Mouse (Mus musculus) thymus, adult 2 months (tissue): ENCODE data around the gene Mrps10. TPM values are rescaled to one million over a fixed set of nuclear protein-coding genes. Genes with fewer than 3 reads are reported as not detected.
"Not testable (repeated sequence)": the region's sequence is repeated elsewhere in the genome, so short reads cannot be mapped to it uniquely, and the experiment has no call there.

ENCODE experiments used
- DNase-seq: peaks from one replicate; pipeline ENCODE4 v3.0.0; 2021
- H3K27ac ChIP-seq: fragments of 200-500 bp; 2 replicates; pipeline ENCODE4 v1.5.1; 2012; ENCODE audit warnings: low read length, control low read depth; ENCODE audit not compliant: control insufficient read depth, insufficient read depth
- H3K27me3 ChIP-seq: fragments of 200-500 bp; 2 replicates; pipeline ENCODE4 v1.6.1; 2012; ENCODE audit warnings: mild to moderate bottlenecking, low read length, moderate library complexity, mixed read lengths; ENCODE audit not compliant: control insufficient read depth, insufficient read depth
- H3K36me3 ChIP-seq: fragments of 200-500 bp; 2 replicates; pipeline ENCODE4 v1.6.1; 2012; ENCODE audit warnings: mild to moderate bottlenecking, low read length, moderate library complexity; ENCODE audit not compliant: control insufficient read depth, insufficient read depth
- H3K4me1 ChIP-seq: fragments of 200-500 bp; replicated peaks from 2 replicates; pipeline ENCODE4 v1.6.1; 2012; ENCODE audit warnings: low read length; ENCODE audit not compliant: control insufficient read depth, insufficient read depth
- H3K4me3 ChIP-seq: fragments of 200-500 bp; 2 replicates; pipeline ENCODE4 v1.5.1; 2012; ENCODE audit warnings: mild to moderate bottlenecking, low read length, control low read depth, moderate library complexity; ENCODE audit not compliant: control insufficient read depth, insufficient read depth
- CTCF ChIP-seq: fragments of 200-500 bp; IDR thresholded peaks from 2 replicates; pipeline ENCODE4 v1.5.1; 2012; ENCODE audit warnings: mild to moderate bottlenecking, control low read depth, low read length, moderate library complexity, borderline replicate concordance; ENCODE audit not compliant: control insufficient read depth, poor library complexity, insufficient read depth; ENCODE audit errors: extremely low read depth
- POLR2A ChIP-seq: fragments of 200-500 bp; IDR thresholded peaks from 2 replicates; pipeline ENCODE4 v1.6.1; 2012; ENCODE audit warnings: mild to moderate bottlenecking, low read length, control low read depth, moderate library complexity; ENCODE audit not compliant: control insufficient read depth, poor library complexity, insufficient read depth; ENCODE audit errors: extremely low read depth
- WGBS: fragments of 180-500 bp; shearing (Covaris S2); methylation state at CpG from one replicate; pipeline ENCODE4 v1.1.7; 2018; 5-methylcytosine and 5-hydroxymethylcytosine counted together
- polyA plus RNA-seq: library from polyadenylated mRNA; depleted of rRNA; stranded (reverse); fragments of >200 nt; gene quantifications from 2 replicates; pipeline ENCODE4 v1.2.3, GENCODE M21; 2012

The Mrps10 gene
- polyA plus RNA-seq, 1 experiment = 21.9 TPM

DNA sequence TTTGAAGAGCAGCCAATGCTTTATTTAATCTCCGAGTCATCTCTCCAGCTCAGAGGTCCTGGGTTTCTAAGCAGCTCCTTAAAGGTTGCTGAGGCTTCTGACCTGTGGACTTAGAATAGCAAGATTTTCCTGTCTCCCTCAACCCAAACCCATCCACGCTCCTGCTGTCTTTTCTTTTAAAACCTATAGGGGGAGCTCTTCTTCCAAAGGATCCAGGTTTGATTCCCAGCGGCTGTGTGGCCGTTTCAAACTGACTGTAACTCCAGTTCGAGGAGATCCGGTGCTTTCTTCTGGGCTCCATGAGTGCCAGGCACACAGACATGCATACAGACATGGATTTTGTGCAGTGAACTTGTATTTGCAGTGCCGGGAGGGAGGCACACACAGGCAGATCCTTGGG, 40.7 kb upstream of the Mrps10 start:
- H3K4me3 ChIP-seq = no peak overlapping the region
- H3K27ac ChIP-seq = no peak overlapping the region
- TF ChIP-seq CTCF = peak; percentile 49; the same call in 1 of the 2 replicates
- no peak for TF ChIP-seq POLR2A
- 88% methylated on average over 7 of the region's 7 CpGs for WGBS
- H3K4me1 ChIP-seq = peaks cover 5% of the 10 kb centered on the region
- no peak for DNase-seq
- H3K27me3 ChIP-seq = no peaks in the 10 kb centered on the region
- peaks cover 30% of the 10 kb centered on the region; the same call in 1 of the 2 replicates for H3K36me3 ChIP-seq

DNA sequence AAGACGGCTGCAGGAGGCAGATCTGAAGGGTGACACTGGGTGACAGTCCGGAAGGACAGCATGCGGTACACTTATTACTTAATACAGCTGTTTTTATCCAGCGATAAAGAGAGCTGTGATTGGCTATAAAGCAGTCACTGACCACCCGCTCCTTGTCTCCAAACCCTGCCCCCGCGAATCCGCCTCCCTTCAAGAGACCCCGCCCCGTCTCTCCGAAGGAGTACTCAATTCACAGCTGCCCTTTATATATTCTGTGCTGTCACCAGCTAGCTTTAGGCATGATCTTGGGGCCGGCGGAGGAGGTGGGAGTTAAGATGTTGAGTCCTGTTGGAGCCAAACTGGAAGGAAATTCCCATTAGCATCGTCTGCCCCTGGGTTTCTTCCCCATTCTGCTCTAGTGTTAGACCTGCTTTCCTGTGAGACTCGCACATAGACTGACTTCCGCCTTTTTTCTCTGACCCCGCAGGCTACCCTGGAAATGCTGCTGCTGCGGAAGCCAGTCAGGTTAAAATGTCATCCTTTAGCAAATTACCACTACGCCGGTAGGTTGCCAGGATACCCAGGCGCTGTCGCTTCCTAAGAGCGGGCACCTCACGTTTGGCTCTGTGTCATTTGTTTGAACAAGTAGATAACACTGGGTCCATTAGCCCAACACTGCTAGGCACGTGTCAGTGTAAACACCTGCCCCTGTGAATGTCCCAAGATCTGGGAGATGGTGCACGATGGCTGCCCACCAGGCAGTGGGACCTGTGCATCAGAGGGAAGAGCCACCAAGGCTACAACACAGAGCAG, 39.9 kb upstream of the Mrps10 start:
- Histone ChIP-seq H3K27me3 (no peaks in the 10 kb centered on the region), H3K36me3 (peaks cover 30% of the 10 kb centered on the region; the same call in 1 of the 2 replicates), H3K27ac (no peak overlapping the region), H3K4me1 (peaks cover 5% of the 10 kb centered on the region), H3K4me3 (no peak overlapping the region)
- TF ChIP-seq CTCF (no peak), POLR2A (no peak)
- 91% methylated on average over 26 of the region's 26 CpGs for WGBS
- no peak for DNase-seq

DNA sequence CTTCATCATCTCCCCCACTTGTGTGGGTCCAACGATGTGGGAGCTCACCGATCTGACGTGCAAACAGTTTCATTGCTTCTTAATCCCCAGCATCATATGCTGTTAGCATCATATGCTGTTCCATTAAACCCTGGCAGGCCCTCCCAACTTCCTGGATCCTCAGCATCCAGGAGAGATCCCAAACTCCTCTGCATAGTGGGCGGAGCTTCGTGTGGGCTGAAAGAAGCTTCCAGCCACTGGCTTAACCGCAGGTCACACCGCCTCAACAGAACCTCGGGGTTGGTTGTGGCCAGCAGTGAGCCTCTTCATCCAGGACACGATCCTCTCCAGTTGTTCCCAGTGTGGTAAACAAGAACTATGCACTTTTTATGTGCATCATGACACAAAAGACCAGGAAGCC, 38.1 kb upstream of the Mrps10 start:
- H3K27me3 ChIP-seq = no peaks in the 10 kb centered on the region
- 96% methylated on average over 9 of the region's 9 CpGs for WGBS
- no peak overlapping the region for H3K27ac ChIP-seq
- peaks cover 5% of the 10 kb centered on the region for H3K4me1 ChIP-seq
- TF ChIP-seq POLR2A (no peak), CTCF (no peak)
- H3K4me3 ChIP-seq = no peak overlapping the region
- no peak for DNase-seq
- H3K36me3 ChIP-seq = peaks cover 20% of the 10 kb centered on the region; the same call in 1 of the 2 replicates

- peak; percentile 30 for DNase-seq
- Histone ChIP-seq H3K27ac (no peak overlapping the region), H3K4me3 (no peak overlapping the region), H3K27me3 (no peaks in the 10 kb centered on the region), H3K36me3 (peaks cover 12% of the 10 kb centered on the region; the same call in 1 of the 2 replicates), H3K4me1 (peaks cover 5% of the 10 kb centered on the region)
- 48% methylated on average over 12 of the region's 12 CpGs for WGBS
- TF ChIP-seq POLR2A (no peak), CTCF (no peak)
These were observed 36.6 kb upstream of the Mrps10 start for GRCm38 (mm10) chr17:47332001-47332611.

GRCm38 (mm10) chr17:47332664-47333063, 36.0 kb upstream of the Mrps10 start:
- not testable (repeated sequence) for H3K4me3 ChIP-seq, H3K27ac ChIP-seq, H3K36me3 ChIP-seq, H3K27me3 ChIP-seq, H3K4me1 ChIP-seq
- DNase-seq = peak; percentile 25
- 33% methylated on average over 5 of the region's 5 CpGs for WGBS

DNA sequence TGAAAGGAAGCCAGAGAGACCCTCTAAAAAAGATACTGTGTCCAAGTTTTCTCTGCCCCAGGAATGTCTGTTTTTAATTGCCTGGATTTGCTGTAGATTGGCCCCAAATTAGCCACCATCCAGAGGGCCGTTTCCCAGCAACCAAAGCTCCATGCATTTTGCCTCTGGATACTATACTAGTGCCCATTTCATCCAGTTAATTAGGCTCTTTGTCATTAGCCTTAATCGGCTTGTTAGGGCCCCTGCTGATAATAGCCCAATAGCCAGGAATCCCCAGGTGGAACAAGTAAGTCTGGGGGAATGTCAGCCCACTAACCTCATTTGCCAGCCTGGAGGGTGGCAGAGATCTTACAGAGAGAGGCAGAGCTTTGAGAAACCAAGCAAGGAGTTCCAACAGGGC, 35.3 kb upstream of the Mrps10 start:
- peaks cover 8% of the 10 kb centered on the region; the same call in 1 of the 2 replicates for H3K36me3 ChIP-seq
- H3K4me3 ChIP-seq = no peak overlapping the region
- WGBS = 98% methylated on average over 2 of the region's 2 CpGs
- no peak overlapping the region for H3K27ac ChIP-seq
- peaks cover 5% of the 10 kb centered on the region for H3K4me1 ChIP-seq
- TF ChIP-seq POLR2A (no peak), CTCF (no peak)
- no peak for DNase-seq
- H3K27me3 ChIP-seq = no peaks in the 10 kb centered on the region

GRCm38 (mm10) chr17:47343121-47343520, 25.6 kb upstream of the Mrps10 start:
- 91% methylated on average over 2 of the region's 2 CpGs for WGBS
- Histone ChIP-seq H3K4me1 (no peaks in the 10 kb centered on the region), H3K27me3 (no peaks in the 10 kb centered on the region), H3K27ac (no peak overlapping the region), H3K36me3 (peaks cover 12% of the 10 kb centered on the region), H3K4me3 (no peak overlapping the region)
- TF ChIP-seq CTCF (no peak), POLR2A (no peak)
- no peak for DNase-seq
